Mouse (Mus musculus) macrophage (primary cell): ENCODE measurements around the gene Pcnx4. TPM values are rescaled to one million over a fixed set of nuclear protein-coding genes. Genes with fewer than 3 reads are reported as not detected.

Experiments
- polyA plus RNA-seq: library from polyadenylated mRNA; stranded (reverse); fragments of 250-400 nt; gene quantifications from 3 replicates; pipeline ENCODE4 v1.2.4, GENCODE M21; 2018; ENCODE audit warnings: inconsistent platforms

Gene Pcnx4
- polyA plus RNA-seq, 1 experiment from 2014 or later, result 2.6 TPM

Other genes with a start within 250 kb of the Pcnx4 start
- gene Rtn1, start 127.3 kb upstream of the Pcnx4 start, polyA plus RNA-seq, result 0.77 to 2.3 TPM (median 0.85 TPM) in 3 replicates
- 0.07 to 0.09 TPM in 2 of 3 replicates, not detected in the other for gene Lrrc9, start 94.5 kb upstream of the Pcnx4 start, polyA plus RNA-seq
- not detected in 3 replicates for gene Gm4756, start 113.3 kb downstream of the Pcnx4 start, polyA plus RNA-seq
- gene Dhrs7, start 128.5 kb downstream of the Pcnx4 start, polyA plus RNA-seq, result 45.2 to 52.5 TPM (median 49.2 TPM) in 3 replicates
- gene Ppm1a, start 221.1 kb downstream of the Pcnx4 start, polyA plus RNA-seq, result 76.1 to 97.1 TPM (median 82.6 TPM) in 3 replicates